Mouse (Mus musculus) ES-Bruce4 (cell line): Measurements from ENCODE around the gene Arhgap24. TPM values are rescaled to one million over a fixed set of nuclear protein-coding genes. Genes with fewer than 3 reads are reported as not detected.

Experiments
- H3K27ac ChIP-seq: 2 replicates; pipeline ENCODE4 v1.5.1; 2012; ENCODE audit warnings: low read length, inconsistent platforms; ENCODE audit not compliant: insufficient read depth
- H3K27me3 ChIP-seq: 2 replicates; pipeline ENCODE4 v1.6.1; 2012; ENCODE audit warnings: mild to moderate bottlenecking, low read length, inconsistent platforms; ENCODE audit not compliant: control insufficient read depth, poor library complexity, insufficient read depth, severe bottlenecking
- H3K36me3 ChIP-seq: 2 replicates; pipeline ENCODE4 v1.6.1; 2012; ENCODE audit warnings: inconsistent platforms, mild to moderate bottlenecking, low read length, moderate library complexity; ENCODE audit not compliant: control insufficient read depth, poor library complexity, insufficient read depth, severe bottlenecking
- H3K4me1 ChIP-seq: one replicate; pipeline ENCODE4 v1.8.1; 2011; ENCODE audit warnings: low read length; ENCODE audit not compliant: control insufficient read depth, insufficient read depth
- H3K4me3 ChIP-seq: 2 replicates; pipeline ENCODE4 v1.5.1; 2011; ENCODE audit warnings: low read depth, mild to moderate bottlenecking, low read length
- H3K9ac ChIP-seq: 2 replicates; pipeline ENCODE4 v1.6.1; 2012; ENCODE audit warnings: low read depth, mild to moderate bottlenecking, inconsistent platforms; ENCODE audit not compliant: poor library complexity, severe bottlenecking
- H3K9me3 ChIP-seq: replicated peaks from 2 replicates; pipeline ENCODE4 v1.6.1; 2012; ENCODE audit warnings: mild to moderate bottlenecking, low read length, inconsistent platforms; ENCODE audit not compliant: control insufficient read depth, poor library complexity, insufficient read depth, severe bottlenecking
- CTCF ChIP-seq: IDR thresholded peaks from one replicate; pipeline ENCODE4 v1.8.1; 2011; ENCODE audit warnings: low read depth, low read length
- EP300 ChIP-seq: IDR thresholded peaks from 2 replicates; pipeline ENCODE4 v1.6.1; 2011; ENCODE audit warnings: low read depth, low read length; ENCODE audit not compliant: insufficient read depth
- POLR2A ChIP-seq: IDR thresholded peaks from one replicate; pipeline ENCODE4 v1.8.1; 2011; ENCODE audit warnings: low read length; ENCODE audit not compliant: insufficient read depth
- polyA plus RNA-seq: library from polyadenylated mRNA; stranded (reverse); fragments of >200 nt; gene quantifications from 2 replicates; pipeline ENCODE4 v1.2.4, GENCODE M21; 2011; ENCODE audit warnings: low read depth; ENCODE audit not compliant: missing spikeins, insufficient read depth, insufficient read length

Gene Arhgap24
- polyA plus RNA-seq, 1 experiment = 2.0 TPM

GRCm38 (mm10) chr5:102770611-102771010 is 289.4 kb downstream of the Arhgap24 start:
- Histone ChIP-seq H3K4me1 (no peaks in the 10 kb centered on the region), H3K27ac (no peak overlapping the region), H3K9ac (no peak overlapping the region), H3K27me3 (no peaks in the 10 kb centered on the region), H3K9me3 (no peaks in the 10 kb centered on the region), H3K4me3 (no peak overlapping the region), H3K36me3 (no peaks in the 10 kb centered on the region)
- no peak for TF ChIP-seq EP300
- no peak for TF ChIP-seq POLR2A
- no peak for TF ChIP-seq CTCF

GRCm38 (mm10) chr5:102774500-102774899 is 293.3 kb downstream of the Arhgap24 start:
- no peak for TF ChIP-seq EP300
- no peak for TF ChIP-seq CTCF
- no peak for TF ChIP-seq POLR2A
- no peak overlapping the region for H3K9ac ChIP-seq
- no peaks in the 10 kb centered on the region for H3K9me3 ChIP-seq

DNA sequence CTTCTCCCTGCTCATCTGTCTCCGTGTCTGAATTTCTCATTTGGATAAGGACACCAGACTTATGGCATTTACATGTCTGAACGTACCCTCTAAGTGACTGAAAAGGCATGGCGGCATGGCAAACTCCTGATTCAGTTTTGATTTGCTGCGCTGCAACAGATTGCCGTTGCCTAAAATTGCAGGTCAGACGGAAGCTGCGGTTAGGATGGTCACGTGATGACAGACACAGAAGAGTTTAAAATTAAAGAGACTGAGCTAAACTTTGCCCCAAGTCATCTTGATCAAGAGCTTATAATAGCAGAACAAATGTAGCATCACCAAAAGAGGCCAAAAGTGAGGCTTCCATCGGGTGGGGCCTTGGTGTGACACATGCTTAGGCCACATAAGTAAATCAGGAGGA is 296.1 kb downstream of the Arhgap24 start:
- Histone ChIP-seq H3K9ac (no peak overlapping the region), H3K9me3 (no peaks in the 10 kb centered on the region), H3K4me1 (no peaks in the 10 kb centered on the region), H3K36me3 (no peaks in the 10 kb centered on the region), H3K27me3 (no peaks in the 10 kb centered on the region), H3K27ac (no peak overlapping the region), H3K4me3 (no peak overlapping the region)
- TF ChIP-seq EP300 (no peak), CTCF (no peak), POLR2A (no peak)

More at GRCm38 (mm10) chr5:102774500-102774899, 293.3 kb downstream of the Arhgap24 start:
- Histone ChIP-seq H3K4me3 (no peak overlapping the region), H3K27ac (no peak overlapping the region), H3K36me3 (no peaks in the 10 kb centered on the region), H3K4me1 (no peaks in the 10 kb centered on the region), H3K27me3 (no peaks in the 10 kb centered on the region)

GRCm38 (mm10) chr5:102777852-102778251 is 296.7 kb downstream of the Arhgap24 start:
- H3K4me1 ChIP-seq = no peaks in the 10 kb centered on the region
- no peaks in the 10 kb centered on the region for H3K27me3 ChIP-seq
- H3K4me3 ChIP-seq = no peak overlapping the region
- no peaks in the 10 kb centered on the region for H3K36me3 ChIP-seq
- no peak overlapping the region for H3K9ac ChIP-seq
- no peaks in the 10 kb centered on the region for H3K9me3 ChIP-seq
- TF ChIP-seq CTCF = no peak
- no peak for TF ChIP-seq EP300
- no peak for TF ChIP-seq POLR2A
- H3K27ac ChIP-seq = no peak overlapping the region

- H3K36me3 ChIP-seq = no peaks in the 10 kb centered on the region
- TF ChIP-seq CTCF = no peak
- no peak for TF ChIP-seq POLR2A
- TF ChIP-seq EP300 = no peak
- no peak overlapping the region for H3K27ac ChIP-seq
- no peak overlapping the region for H3K4me3 ChIP-seq
- H3K9me3 ChIP-seq = no peaks in the 10 kb centered on the region
- no peak overlapping the region for H3K9ac ChIP-seq
- H3K27me3 ChIP-seq = no peaks in the 10 kb centered on the region
- H3K4me1 ChIP-seq = no peaks in the 10 kb centered on the region
These were observed 297.1 kb downstream of the Arhgap24 start for GRCm38 (mm10) chr5:102778253-102778652.

DNA sequence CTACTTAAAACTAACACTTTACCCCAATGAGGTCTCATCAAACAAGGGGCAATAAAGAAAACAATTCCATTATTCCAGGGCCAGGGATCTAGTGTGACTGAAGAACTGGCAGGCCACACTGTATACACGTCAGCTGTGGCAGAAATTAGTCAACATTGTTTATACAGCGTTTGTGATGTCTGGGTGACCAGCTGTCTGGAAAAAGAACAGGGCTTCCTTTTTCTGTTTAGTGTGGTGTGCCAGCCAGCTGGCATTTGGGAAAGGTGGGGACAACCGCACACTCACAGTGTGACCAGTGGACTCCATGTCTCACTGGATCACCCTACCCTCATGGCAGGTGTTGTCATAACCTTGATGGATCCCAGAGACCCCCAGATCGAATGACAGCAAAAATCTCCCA is 302.4 kb downstream of the Arhgap24 start:
- Histone ChIP-seq H3K9ac (no peak overlapping the region), H3K27me3 (no peaks in the 10 kb centered on the region), H3K27ac (no peak overlapping the region), H3K4me3 (no peak overlapping the region), H3K9me3 (no peaks in the 10 kb centered on the region), H3K4me1 (no peaks in the 10 kb centered on the region), H3K36me3 (no peaks in the 10 kb centered on the region)
- TF ChIP-seq EP300 = no peak
- TF ChIP-seq POLR2A = no peak
- TF ChIP-seq CTCF = no peak
